Mouse (Mus musculus): ENCODE results near the gene Flywch2.
"Not testable (repeated sequence)": the region's sequence is repeated elsewhere in the genome, so short reads cannot be mapped to it uniquely, and the experiment has no call there.

Gene Flywch2

GRCm38 (mm10) chr17:23790269-23791078 lies 4.6 kb upstream of the Flywch2 start, which contains the start of gene Srrm2:
Gene Srrm2, plus strand, starts transcription at chr17:23790532.
- peak; percentile 64 for DNase-seq (ENCODE audit: inconsistent ontology term)

DNA sequence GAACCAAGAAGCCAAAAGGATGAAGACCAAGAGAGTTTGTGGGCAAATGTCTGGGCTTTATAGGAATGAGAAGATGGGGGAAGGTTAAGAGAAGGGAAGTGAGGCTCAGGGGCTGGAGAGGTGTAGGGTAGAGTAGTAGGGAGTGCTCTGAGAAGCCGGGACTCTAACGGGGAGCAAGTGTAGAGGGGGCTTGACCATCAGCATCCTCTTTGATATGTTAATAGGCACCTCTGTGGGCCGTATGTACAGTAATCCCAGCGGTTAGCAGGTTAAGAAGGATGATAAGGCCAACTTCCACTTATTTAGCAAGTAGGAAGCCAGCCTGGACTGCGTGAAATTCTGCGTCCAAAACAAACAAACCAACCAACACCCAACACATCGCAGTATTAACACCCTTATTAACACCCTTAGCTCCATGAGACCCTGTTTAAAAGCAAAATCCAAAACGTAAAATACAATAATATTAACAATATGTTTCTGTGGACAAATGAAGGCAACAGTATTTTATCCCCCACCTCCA lies 3.9 kb upstream of the Flywch2 start:
- no peak for DNase-seq (ENCODE audit: inconsistent ontology term)

DNA sequence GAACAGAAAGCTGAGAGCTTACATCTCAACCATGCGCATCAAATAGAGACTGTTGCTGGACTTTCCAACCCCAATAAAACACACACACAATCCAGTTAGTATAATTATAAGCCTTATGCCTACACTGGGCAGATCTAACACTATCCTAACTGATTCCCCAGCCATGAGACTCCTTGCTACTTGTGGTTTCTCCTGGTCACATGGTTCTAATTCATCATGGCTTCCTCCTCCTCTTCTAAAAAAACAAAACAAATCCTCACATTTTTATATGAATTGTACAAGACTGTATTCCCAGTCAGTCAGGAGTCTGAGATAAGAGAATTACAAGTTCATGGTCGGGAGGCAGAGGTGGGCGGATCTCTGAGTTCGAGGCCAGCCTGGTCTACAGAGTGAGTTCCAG lies 3.1 kb upstream of the Flywch2 start:
- DNase-seq (ENCODE audit: inconsistent ontology term), result no peak

GRCm38 (mm10) chr17:23786510-23786931 lies 640 bp upstream of the Flywch2 start:
- no peak for DNase-seq (ENCODE audit: inconsistent ontology term)

- DNase-seq (ENCODE audit: inconsistent ontology term), result no peak
Measured at GRCm38 (mm10) chr17:23783352-23783751, 2.5 kb downstream of the Flywch2 start.

DNA sequence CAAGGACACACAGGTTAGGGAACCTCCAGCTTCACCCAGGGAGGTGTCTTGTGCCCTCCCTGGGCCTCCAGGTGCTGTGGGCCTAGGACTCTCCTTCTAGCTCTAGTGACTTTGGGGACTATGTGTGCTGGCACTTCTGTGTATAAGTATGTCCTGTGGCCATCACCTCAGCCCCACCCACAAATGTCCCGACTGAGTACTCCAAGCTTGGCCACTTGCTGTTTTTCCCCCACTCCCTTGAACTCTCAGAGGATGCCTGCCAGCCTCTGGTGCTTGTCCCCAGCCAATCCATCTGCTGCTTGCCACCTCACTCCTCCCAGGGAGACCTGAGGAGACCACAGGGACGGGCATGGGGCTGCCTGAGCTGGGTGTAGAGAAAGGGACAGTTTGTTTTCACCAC lies 7.4 kb downstream of the Flywch2 start:
- no peak for DNase-seq (ENCODE audit: inconsistent ontology term)

- DNase-seq (ENCODE audit: inconsistent ontology term), result no peak
Measured at GRCm38 (mm10) chr17:23777141-23777540, 8.7 kb downstream of the Flywch2 start.

GRCm38 (mm10) chr17:23776216-23776615 lies 9.7 kb downstream of the Flywch2 start:
- no peak for DNase-seq (ENCODE audit: inconsistent ontology term)

DNA sequence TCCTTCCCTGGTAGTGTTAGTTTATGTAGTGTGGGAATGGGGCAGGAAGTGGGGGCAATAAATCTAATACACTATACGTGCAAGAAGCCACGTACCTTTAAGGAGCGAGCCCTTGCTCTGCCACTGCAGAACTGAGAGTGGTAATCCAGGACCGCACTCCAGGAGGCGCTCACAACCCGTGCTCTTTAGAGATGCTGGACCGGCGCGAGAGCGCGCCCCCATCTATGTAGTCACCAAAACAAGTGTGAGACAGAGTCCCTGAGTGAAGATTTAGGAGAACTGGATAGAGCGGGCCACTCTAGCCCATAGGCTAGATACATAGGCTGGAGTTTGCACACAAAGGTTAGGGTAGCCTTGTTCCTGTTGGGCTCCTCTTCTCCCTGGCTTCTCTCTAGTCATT lies 11.8 kb downstream of the Flywch2 start:
- DNase-seq (ENCODE audit: inconsistent ontology term), result peak; percentile 85

DNA sequence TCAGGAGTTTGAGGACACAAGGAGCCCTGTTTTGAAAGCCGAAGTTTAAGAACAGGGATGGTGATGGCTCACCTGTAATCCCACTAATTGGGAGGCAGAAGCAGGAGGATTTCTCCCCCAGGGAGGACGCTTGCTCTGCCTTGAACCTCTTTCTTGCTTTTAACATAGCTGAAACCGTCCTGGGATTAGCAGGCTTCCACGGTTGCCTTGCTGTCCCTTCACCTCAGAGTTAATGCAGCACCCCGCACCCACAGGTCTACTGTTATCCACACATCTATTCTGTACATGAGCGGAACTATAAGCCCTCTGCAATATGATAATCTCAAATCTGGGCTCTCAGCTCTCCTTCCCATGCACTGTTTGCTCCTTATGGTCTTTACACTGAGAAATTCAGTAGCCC lies 12.2 kb downstream of the Flywch2 start:
- no peak for DNase-seq (ENCODE audit: inconsistent ontology term)

DNA sequence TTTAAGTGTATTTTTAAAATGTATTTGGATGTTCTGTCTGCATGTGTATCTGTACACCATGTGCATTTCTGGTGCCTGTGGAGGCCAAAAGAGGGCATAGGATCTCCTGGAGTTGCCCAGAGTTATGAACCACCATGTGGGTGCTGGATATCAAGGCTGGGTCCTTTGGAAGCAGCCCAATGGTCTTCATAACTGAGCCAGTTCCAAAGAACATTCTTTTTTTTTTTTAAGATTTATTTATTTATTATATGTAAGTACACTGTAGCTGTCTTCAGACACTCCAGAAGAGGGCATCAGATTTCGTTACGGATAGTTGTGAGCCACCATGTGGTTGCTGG lies 13.7 kb downstream of the Flywch2 start:
- not testable (repeated sequence) for DNase-seq (ENCODE audit: inconsistent ontology term)

DNA sequence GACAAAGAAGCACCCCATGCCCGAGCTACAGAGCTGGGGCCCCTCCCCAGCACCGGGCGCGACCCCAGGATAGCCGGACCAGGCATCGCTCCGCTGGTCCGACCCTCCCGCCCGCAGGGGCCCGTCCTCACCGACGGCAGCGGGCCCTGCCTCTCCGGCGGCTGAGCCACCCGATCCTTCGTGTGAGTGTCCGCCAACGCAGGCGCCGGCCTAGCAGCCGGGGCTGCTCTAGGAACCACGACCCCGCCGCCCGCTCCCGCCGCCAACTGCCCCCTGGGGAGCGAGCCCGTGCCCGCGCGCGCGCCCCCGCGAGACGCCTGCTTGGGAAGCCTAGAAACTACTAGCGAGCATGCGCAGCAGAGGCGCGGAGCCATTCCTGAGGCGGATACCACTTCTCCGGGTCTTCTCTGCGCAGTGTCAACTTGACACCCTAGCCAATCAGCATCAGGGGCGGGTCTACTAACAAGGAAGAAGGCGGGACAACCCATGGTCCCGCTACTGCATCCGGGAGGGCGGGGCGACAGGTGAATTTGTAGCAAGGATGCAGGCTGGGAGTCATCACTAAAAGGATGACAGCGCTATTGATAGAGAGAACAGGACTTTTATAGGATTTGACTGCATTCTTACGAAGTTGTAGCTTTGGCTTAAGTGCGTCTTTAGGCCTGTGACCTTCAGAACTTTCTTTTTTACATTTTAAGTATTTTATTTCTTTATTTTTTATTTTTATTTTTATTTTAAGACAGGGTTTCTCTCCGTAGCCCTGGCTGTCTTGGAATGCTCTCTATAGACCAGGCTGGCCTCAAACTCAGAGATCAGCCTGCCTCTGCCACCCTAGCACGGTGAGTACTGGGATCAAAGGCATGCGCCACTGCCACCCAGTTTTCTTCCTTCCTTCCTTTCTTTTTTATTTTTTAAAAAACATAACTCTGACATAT lies 14.3 kb downstream of the Flywch2 start, which contains the start of gene Flywch1:
Flywch1 (minus strand) TSS at position 319 of the 935 bp plus-strand sequence.
- DNase-seq (ENCODE audit: inconsistent ontology term), result peak; percentile 97

DNA sequence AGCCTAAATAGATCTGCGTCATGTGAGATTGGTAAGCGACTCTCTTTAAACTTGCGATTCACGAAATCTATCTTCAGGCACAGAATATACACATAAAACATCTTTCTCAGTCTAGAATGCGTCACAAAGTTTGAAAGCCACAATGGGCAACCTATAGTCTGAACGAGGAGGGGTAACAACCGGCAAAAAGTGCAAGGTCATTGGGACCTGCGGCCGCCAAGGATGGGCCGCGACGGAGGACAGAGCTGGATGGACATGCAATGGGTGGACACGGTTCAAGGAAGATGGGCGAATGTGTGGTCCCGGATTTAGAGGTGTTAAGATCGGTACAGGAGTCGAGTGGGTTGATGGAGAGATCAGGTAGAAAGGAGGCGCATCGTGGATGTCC lies 15.0 kb downstream of the Flywch2 start:
- peak; percentile 79 for DNase-seq (ENCODE audit: inconsistent ontology term)

- DNase-seq (ENCODE audit: inconsistent ontology term), result no peak
Measured at GRCm38 (mm10) chr17:23770493-23770892, 15.4 kb downstream of the Flywch2 start.

GRCm38 (mm10) chr17:23762976-23763375 lies 22.9 kb downstream of the Flywch2 start:
- no peak for DNase-seq (ENCODE audit: inconsistent ontology term)

GRCm38 (mm10) chr17:23761155-23761554 lies 24.7 kb downstream of the Flywch2 start:
- no peak for DNase-seq (ENCODE audit: inconsistent ontology term)

DNA sequence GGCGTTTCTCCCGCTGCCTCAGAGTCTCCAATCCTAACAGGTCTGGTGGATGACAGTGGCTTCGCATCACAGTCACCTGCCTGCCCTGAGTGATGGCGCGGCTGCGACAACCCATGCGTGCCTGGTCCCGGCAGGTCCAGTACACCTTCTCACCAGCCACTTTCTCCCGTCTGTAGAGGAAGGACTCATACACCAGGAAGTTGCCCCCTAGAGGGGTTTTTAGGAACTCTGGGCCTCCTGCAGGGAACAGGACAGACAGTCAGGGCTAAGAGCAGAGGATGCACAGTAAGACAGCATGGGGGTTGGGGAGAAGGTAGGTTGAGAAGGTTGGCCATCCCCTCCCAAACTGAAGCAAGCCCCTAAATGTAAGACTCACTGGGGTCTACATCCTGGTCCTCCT lies 25.6 kb downstream of the Flywch2 start:
- DNase-seq (ENCODE audit: inconsistent ontology term), result no peak

GRCm38 (mm10) chr17:23758801-23759200 lies 27.1 kb downstream of the Flywch2 start:
- no peak for DNase-seq (ENCODE audit: inconsistent ontology term)

DNA sequence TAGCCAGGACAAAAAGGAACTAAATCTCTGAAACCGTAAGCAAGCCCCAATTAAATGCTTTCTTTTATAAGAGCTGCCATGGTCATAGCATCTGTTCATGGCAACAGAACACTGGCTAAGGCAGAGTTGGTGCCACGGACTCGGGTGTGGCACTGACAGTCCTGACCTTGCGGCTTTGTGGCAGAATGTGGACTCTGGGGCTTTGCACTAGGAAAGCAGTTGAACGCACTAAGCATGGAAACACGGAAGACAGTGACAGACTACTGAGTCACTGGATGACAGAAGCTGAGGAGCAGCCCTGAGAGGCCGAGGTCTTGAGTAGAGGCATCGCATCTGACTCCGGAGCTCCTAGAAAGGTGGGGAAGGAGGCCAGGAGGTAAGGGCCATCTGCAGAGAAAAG lies 28.3 kb downstream of the Flywch2 start:
- DNase-seq (ENCODE audit: inconsistent ontology term), result no peak

DNA sequence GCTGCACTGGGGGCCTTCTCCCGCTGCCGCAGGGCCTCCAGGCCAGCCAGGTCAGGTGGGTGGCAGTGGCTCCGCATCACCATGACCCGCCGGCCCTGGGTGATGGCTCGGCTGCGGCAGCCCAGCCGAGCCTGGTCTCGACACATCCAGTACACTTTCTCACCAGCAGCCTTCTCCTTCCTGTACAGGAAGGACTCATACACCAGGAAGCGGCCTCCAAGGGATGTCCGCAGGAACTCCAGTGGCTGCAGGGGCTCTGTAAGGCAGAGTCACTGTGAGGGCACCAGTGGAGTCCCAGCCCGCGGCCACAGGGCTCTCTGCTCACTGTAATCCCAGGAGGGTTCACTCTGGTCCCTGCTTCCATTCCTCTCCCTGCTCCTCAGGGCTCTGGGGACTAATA lies 30.2 kb downstream of the Flywch2 start:
- no peak for DNase-seq (ENCODE audit: inconsistent ontology term)

- no peak for DNase-seq (ENCODE audit: inconsistent ontology term)
Measured at GRCm38 (mm10) chr17:23749400-23750191, 36.3 kb downstream of the Flywch2 start.

Data from Muller cell, postnatal 12 days (primary cell).